Mouse (Mus musculus) forebrain, embryonic 15.5 days (tissue): ENCODE data around the gene Krtap5-1. TPM values are rescaled to one million over a fixed set of nuclear protein-coding genes. Genes with fewer than 3 reads are reported as not detected.

Experiments used
- polyA plus RNA-seq: library from polyadenylated mRNA; unstranded; fragments of >200 nt; fragmentation: Nextera tagmentation; extraction: Ambion mirVana; gene quantifications from 2 replicates; pipeline ENCODE4 v1.2.1, GENCODE M21; 2015

The Krtap5-1 gene
- polyA plus RNA-seq, 1 experiment from 2014 or later, result not detected

Other genes with a start within 250 kb of the Krtap5-1 start
- 52.5 and 54.3 TPM in 2 replicates for gene Mob2, start 236.1 kb downstream of the Krtap5-1 start, polyA plus RNA-seq
- gene Dusp8, start 201.3 kb downstream of the Krtap5-1 start, polyA plus RNA-seq, result 90.8 and 93.5 TPM in 2 replicates
- 0.60 TPM in 1 of 2 replicates, not detected in the other for gene Gm45618, start 176.4 kb downstream of the Krtap5-1 start, polyA plus RNA-seq
- not detected in 2 replicates for gene Gm39115, start 161.1 kb downstream of the Krtap5-1 start, polyA plus RNA-seq
- gene Gm45337, start 152.5 kb downstream of the Krtap5-1 start, polyA plus RNA-seq, result not detected in 2 replicates
- gene Gm29735, start 140.0 kb downstream of the Krtap5-1 start, polyA plus RNA-seq, result not detected in 2 replicates
- gene Gm4553, start 131.4 kb downstream of the Krtap5-1 start, polyA plus RNA-seq, result not detected in 2 replicates
- gene Krtap5-2, start 121.1 kb downstream of the Krtap5-1 start, polyA plus RNA-seq, result not detected in 2 replicates
- not detected in 2 replicates for gene Gm10153, start 106.7 kb downstream of the Krtap5-1 start, polyA plus RNA-seq
- gene Krtap5-3, start 95.8 kb downstream of the Krtap5-1 start, polyA plus RNA-seq, result not detected in 2 replicates
- not detected in 2 replicates for gene Gm7579, start 85.3 kb downstream of the Krtap5-1 start, polyA plus RNA-seq
- not detected in 2 replicates for gene Krtap5-5, start 67.1 kb downstream of the Krtap5-1 start, polyA plus RNA-seq
- gene Gm40460, start 56.0 kb downstream of the Krtap5-1 start, polyA plus RNA-seq, result not detected in 2 replicates
- not detected in 2 replicates for gene Gm2431, start 38.8 kb downstream of the Krtap5-1 start, polyA plus RNA-seq
- not detected in 2 replicates for gene Gm4559, start 22.8 kb downstream of the Krtap5-1 start, polyA plus RNA-seq
- not detected in 2 replicates for gene Krtap5-4, start 6.4 kb upstream of the Krtap5-1 start, polyA plus RNA-seq
- 2.4 and 3.1 TPM in 2 replicates for gene Ifitm10, start 76.6 kb upstream of the Krtap5-1 start, polyA plus RNA-seq
- 1.0 and 3.0 TPM in 2 replicates for gene Gm49369, start 85.5 kb upstream of the Krtap5-1 start, polyA plus RNA-seq
- 195 and 218 TPM in 2 replicates for gene Ctsd, start 90.9 kb upstream of the Krtap5-1 start, polyA plus RNA-seq
- gene Syt8, start 137.7 kb upstream of the Krtap5-1 start, polyA plus RNA-seq, result not detected in 2 replicates
- gene Tnni2, start 144.7 kb upstream of the Krtap5-1 start, polyA plus RNA-seq, result 0.73 and 0.93 TPM in 2 replicates
- 3.6 and 4.2 TPM in 2 replicates for gene Lsp1, start 163.7 kb upstream of the Krtap5-1 start, polyA plus RNA-seq
- 0.98 TPM in 1 of 2 replicates, not detected in the other for gene Tnnt3, start 201.7 kb upstream of the Krtap5-1 start, polyA plus RNA-seq
- gene Mrpl23, start 235.6 kb upstream of the Krtap5-1 start, polyA plus RNA-seq, result 20.1 and 22.4 TPM in 2 replicates